Mouse (Mus musculus): ENCODE data around the gene Ntng2.
A peak's percentile ranks its signal among the peaks of the same experiment; 100 is the strongest.

The Ntng2 gene

DNA sequence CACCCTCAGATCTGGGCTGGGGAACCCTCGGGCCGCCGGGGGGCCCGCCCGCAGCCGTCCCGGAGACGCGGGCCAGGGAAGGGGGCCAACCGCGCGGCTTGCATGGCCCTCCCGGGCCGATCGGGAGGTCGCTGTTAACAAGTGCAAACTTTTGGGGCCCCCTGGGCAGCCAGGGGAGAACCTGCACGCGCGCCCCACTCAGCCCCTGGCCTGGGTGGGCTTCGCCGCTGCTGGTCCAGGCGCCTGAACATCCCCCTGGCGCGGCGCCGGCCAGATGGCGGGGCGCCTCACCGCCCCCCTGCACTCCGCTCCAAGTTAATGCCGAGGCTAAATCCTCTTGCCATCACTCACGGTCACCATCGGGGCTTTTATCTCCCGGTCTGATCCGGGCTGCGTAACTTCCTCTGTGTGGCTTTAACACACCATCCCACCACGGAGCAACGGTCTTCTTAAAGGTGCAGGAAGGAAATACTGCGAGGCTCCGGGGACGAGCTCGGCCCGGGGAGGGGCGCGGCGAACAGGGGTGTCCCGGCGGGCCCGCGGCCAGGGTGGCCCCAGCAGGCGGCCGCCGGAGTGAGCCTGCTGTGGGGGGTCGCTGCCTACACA, at the start of gene Ntng2:
Gene Ntng2, minus strand, starts transcription at position 407 of the 606 bp plus-strand sequence.
- DNase-seq (ENCODE audit: low spot score) = peak; percentile 31

- no peak for DNase-seq (ENCODE audit: low spot score)
Observed at GRCm38 (mm10) chr2:29295557-29295956, 42.8 kb upstream of the Ntng2 start.

DNA sequence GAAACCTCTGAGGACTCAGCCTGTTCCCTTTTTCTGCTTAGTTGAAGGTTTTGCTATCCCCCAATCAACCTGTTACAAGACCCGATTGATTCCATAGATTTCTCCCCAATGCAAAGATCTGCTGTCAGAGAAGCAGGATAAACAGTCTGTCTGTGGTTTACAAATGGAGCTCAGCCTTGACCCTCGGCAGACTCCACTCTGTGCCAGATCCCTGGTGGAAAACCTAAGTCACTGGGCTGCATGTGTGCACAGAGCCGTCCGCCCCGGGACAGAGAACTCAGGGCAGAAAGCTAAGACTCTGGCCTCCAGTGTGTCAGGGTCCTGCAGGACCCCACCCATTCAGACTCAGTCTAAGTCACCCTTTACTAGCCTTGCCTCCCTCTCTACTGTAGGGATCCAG, 34.8 kb upstream of the Ntng2 start:
- DNase-seq (ENCODE audit: low spot score) = no peak

- DNase-seq (ENCODE audit: low spot score) = no peak
Observed at GRCm38 (mm10) chr2:29277703-29278121, 24.9 kb upstream of the Ntng2 start.

GRCm38 (mm10) chr2:29271803-29272518, 19.2 kb upstream of the Ntng2 start:
- DNase-seq (ENCODE audit: low spot score) = no peak

GRCm38 (mm10) chr2:29271098-29271497, 18.3 kb upstream of the Ntng2 start:
- no peak for DNase-seq (ENCODE audit: low spot score)

GRCm38 (mm10) chr2:29266810-29267209, 14.0 kb upstream of the Ntng2 start:
- no peak for DNase-seq (ENCODE audit: low spot score)

DNA sequence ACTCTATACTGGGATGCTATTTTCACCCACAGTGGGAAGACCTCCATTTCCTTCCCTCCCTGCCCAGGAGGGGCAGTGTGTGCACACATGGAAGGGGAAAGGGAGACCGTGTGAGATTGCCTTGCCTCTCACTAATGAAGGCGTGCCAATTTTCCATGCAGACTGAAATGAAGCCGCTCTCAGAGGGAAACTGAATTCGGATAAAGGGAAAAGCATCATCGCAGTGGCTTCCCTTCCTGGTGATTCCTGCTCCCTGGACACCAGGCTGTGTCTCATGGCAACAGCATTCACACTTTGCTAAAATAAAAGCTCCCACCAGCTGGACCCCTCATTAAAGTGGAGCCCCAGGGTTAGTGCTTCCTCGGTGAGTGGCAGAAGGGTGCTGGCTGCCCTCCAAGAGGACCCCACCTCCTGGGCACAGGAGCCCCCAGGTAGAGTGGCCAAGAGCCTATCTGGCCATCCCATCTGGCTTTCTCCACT, 9.7 kb upstream of the Ntng2 start:
- no peak for DNase-seq (ENCODE audit: low spot score)

DNA sequence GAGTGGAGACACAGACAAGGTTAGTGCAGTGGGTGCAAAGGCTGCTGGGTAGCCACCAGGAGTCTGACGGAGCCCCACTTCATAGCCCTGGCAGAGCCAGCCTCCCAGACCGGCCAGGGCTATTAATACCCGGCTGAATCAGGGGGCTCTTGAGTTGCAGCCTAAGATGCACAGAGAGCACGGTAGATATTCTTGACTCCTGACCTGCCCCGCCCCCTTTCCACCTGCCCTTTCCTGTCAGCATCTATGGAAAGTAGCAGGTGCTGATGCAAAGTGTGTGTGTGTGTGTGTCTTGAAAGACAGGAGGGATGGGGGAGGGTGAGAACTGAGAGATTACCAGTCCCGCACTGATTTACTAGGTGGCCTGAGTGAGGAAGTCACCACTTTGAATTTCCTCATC, 8.3 kb upstream of the Ntng2 start:
- DNase-seq (ENCODE audit: low spot score) = no peak

DNA sequence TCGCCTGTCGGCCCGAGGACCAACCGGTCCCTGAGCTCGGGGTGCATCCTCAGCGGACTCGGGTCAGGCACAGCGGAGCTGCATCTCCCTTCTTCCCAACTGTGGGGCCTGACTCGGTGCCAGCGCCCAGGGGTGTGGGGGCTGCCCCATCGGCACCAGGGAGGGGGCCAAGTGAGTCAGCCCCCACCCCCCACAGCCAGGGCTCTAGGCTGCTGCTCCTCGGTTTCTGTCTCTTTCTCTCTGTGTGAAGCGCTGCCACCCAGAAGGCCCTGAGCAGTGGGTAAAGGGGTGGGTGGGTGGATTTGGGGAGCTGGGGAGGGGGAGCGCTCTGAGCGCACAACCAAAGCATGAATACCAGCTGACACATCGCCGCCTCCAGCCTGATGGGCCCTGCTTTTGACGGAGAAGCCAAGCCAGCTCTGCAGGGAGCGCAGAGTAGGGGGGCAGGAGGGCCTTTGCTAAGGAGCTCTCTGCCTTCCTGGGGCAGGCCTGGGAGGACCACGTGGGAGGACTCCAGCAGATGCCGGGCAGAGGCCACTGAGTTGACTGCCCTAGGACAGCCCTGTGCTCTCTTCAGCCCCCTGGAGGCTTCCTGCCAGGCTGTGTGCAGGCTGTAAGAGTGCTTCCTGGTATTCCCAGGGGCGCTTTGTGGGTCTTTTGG, 530 bp upstream of the Ntng2 start:
- DNase-seq (ENCODE audit: low spot score) = peak; percentile 19

DNA sequence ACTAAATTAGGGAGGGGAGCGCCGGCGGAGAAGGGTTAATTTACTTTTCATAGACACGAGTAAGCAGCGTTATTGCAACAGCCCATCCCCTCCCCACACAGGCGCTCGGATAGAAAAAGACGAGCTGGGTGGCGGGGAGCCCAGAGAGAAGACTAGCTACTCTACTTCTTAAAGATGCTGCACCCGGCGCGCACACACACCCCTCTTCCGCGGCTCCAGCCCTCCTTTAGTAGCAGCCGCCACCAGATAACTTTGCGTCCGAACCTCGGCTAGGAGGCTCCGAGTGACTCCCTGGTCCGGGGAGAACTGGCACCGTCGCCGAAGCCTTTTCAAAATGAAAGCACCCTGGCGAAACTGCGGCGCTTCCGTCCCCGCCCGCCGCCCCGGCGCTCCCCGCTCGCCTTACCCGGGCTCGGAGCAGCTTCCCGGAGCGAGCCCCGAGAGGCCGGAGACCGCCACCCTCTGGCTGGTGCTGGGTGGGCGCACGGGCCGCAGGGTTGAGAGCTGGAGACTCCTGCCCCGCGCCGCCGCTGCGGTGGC, 676 bp downstream of the Ntng2 start:
- peak; percentile 53 for DNase-seq (ENCODE audit: low spot score)

DNA sequence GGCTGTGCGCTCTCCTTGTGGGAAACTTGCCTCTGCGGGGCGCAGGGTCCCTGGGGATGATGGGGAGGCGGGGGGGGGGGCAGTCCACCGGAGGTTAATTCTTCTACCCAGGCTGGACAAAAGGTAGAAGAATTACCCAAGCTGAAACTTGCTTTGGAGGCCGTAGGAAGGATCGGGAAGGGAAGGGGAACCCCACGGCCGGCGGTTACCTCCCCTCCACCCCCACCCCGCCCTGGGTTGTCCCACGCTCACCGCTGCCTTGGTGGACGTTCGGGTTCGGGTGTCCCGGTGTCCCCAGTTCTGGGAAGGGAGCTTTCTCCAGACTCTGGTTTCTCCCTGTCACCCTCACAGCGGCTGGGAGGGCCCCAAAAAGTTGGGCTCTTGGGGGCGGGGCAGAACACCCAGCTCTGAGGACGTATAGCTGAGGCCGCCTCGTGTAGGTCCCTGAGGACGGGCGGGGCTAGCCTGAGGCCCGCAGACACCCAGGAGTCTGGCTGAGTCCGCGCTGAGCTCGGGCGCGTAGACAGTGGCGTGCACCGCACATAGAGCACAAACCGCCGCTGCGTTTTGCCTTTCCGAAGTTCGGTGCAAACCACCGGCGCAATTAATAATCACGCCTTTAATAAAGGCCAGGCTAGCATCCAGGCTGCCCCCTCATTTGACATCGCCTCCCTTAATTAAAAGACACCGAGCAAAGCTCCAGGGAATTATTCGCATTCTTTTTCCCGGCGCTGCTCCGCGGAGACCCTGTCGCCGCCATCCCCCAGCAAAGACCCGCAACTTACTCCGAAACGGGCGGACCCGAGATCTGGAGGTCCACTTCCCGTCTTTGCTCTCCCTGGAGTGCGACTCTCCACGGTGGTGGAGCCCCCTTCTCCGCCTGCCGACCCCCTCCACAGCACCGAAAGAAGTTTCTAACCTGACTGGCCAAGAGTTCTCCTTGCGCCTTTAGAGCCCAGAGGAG, 1.4 kb downstream of the Ntng2 start:
- DNase-seq (ENCODE audit: low spot score) = no peak

DNA sequence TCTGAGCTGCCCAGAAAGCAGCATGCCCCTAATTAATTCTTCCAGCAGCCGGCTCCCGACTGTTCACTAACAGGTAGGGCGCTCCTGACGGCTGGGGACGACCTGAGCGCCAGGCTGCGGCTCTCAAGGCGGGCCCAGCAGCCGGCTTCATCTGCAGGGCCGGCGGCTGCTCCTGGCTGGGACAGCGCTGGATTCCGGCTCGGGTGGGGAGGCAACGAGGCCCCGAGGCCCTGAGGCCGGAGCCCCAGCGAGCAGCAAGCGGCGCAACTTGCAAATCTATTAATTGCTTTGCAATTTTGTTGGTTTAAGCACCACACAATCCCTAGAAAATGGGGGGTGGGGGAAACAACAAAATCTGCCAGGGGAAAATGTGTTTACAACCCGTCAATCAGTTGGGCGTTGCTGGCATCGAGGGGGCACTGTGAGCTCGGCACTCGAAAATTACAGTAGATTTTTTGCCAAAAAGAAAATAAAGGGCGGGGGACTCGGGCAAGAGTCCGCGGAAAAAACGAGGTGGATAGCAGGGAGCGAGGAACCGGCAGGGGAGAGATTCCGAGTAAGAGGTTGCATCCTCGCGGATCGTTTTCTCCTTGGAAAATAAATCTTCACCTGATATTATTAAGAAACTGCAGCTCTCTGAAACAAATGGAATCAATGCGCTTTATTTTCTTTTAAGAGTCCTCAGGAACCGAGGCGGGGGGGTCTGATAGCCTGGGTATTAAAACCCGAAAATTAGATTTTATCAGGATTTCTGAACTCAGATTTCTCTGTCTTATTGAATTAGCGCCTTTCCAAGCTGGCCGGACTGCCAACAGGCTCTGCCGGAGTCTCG, 2.3 kb downstream of the Ntng2 start:
- DNase-seq (ENCODE audit: low spot score) = no peak

DNA sequence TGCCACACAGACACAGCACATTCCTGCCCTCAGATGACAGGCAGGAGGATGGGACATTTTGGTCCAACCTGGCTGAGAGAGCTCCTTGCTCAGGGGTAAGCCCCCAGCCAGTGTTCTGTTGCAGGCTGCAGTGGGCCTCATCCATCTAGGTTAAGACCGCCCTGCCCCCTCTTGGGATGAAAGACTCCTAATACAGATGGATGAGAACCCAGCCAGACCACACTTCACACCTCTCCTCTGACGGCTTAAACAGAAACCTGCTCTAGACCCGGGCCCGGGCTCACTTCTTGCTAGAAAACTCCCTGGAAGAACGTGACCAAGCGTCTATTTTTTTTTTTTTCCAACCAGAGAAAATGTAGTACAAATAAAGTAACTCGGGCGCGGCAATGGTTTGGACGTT, 3.0 kb downstream of the Ntng2 start:
- no peak for DNase-seq (ENCODE audit: low spot score)

- DNase-seq (ENCODE audit: low spot score) = no peak
Observed at GRCm38 (mm10) chr2:29248551-29248950, 4.3 kb downstream of the Ntng2 start.

DNA sequence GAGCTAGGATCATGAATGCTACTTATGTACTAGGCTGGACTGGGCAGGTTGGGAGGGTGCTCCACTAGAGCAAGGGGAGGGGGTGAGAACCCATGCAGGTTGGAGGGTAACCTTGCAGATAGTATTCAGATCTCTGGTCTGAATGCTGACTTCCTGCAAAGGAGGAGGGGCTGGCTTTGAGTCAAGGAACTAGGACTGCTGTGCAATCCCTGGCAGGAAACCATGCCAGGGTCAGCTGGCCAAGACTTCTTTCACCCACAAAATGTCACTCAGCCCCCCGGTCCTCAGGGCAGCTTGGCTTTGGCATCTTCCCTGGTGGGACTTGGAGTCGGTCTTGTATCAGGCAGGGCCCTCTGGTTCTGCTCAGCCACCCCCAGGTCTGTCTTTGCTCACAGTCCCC, 5.4 kb downstream of the Ntng2 start:
- DNase-seq (ENCODE audit: low spot score) = no peak

GRCm38 (mm10) chr2:29246891-29247290, 5.9 kb downstream of the Ntng2 start:
- no peak for DNase-seq (ENCODE audit: low spot score)

DNA sequence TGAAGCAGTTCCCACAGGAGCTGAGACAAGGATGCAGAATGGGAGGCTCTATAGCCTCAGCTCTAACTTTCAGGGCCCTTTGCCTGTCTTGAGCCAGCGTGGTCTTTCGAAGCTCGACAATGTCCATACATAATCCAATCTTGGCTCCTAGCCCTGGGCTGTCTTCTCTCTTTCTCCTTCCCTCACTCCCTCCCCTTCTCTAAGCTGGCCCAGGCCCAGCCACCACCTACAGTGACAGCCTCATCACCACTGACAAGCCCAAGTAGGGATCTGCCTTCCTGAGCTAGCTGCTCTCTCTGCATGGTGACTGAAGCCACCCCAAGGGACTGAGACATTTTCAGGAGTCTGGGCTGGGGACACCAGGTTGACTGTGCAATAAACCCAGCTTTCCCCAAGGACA, 6.5 kb downstream of the Ntng2 start:
- no peak for DNase-seq (ENCODE audit: low spot score)

DNA sequence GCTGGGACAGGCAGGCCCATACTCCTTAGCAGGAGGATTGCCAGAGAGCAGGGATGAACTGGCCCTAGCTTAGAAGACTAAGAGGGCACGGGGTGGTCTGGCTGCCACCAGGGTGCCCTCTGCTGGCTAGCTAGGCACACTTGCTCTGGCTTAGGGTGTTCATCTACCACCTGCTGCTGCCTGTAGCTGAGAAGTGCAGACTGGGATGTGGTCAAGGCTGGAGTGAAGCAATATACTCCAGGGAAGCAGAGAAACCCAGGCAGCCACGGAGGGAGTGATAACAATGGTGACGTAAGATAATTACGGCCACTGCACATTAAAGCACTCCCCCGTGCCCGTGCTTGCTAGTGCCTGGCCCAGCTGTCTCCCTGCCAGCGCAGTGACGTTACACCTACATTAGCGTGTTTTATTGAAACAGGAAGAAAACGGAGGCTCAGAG, 7.4 kb downstream of the Ntng2 start:
- DNase-seq (ENCODE audit: low spot score) = no peak

- DNase-seq (ENCODE audit: low spot score) = no peak
Observed at GRCm38 (mm10) chr2:29239329-29239728, 13.5 kb downstream of the Ntng2 start.

GRCm38 (mm10) chr2:29237623-29238022, 15.2 kb downstream of the Ntng2 start:
- peak; percentile 63 for DNase-seq (ENCODE audit: low spot score)

Measured in urinary bladder, postnatal 25 days (tissue).